Mouse (Mus musculus) heart, embryonic 10.5 days (tissue): ENCODE results near the gene Myo1a. TPM values are rescaled to one million over a fixed set of nuclear protein-coding genes. Genes with fewer than 3 reads are reported as not detected.

ENCODE experiments used
- DNase-seq: peaks from one replicate; pipeline ENCODE4 v3.0.0-alpha.2; 2017; ENCODE audit warnings: low spot score
- H3K27ac ChIP-seq: fragments of 300-500 bp; sonication (generic); 2 replicates; pipeline ENCODE4 v1.5.1; 2016; ENCODE audit warnings: mild to moderate bottlenecking
- H3K27me3 ChIP-seq: fragments of 300-500 bp; sonication (generic); 2 replicates; pipeline ENCODE4 v1.6.1; 2016; ENCODE audit warnings: mild to moderate bottlenecking; ENCODE audit not compliant: poor library complexity, insufficient read depth, severe bottlenecking
- H3K36me3 ChIP-seq: fragments of 300-500 bp; sonication (generic); 2 replicates; pipeline ENCODE4 v1.6.1; 2016; ENCODE audit warnings: mild to moderate bottlenecking, moderate library complexity
- H3K4me1 ChIP-seq: fragments of 300-500 bp; sonication (generic); 2 replicates; pipeline ENCODE4 v1.6.1; 2016; ENCODE audit warnings: mild to moderate bottlenecking
- H3K4me3 ChIP-seq: fragments of 300-500 bp; sonication (generic); 2 replicates; pipeline ENCODE4 v1.5.1; 2016; ENCODE audit warnings: mild to moderate bottlenecking, moderate library complexity
- H3K9me3 ChIP-seq: fragments of 300-500 bp; sonication (generic); 2 replicates; pipeline ENCODE4 v1.6.1; 2016; ENCODE audit warnings: mild to moderate bottlenecking, moderate library complexity
- WGBS: fragments of 180-500 bp; shearing (Covaris S2); methylation state at CpG from one replicate; pipeline ENCODE4 v1.1.7; 2016; 5-methylcytosine and 5-hydroxymethylcytosine counted together
- polyA plus RNA-seq: library from polyadenylated mRNA; unstranded; fragments of >200 nt; fragmentation: Nextera tagmentation; extraction: Ambion mirVana; gene quantifications from 2 replicates; pipeline ENCODE4 v1.2.1, GENCODE M21; 2016

Myo1a gene
- polyA plus RNA-seq, 1 experiment from 2014 or later = 0.45 TPM

GRCm38 (mm10) chr10:127721671-127722418 is 16.9 kb downstream of the Myo1a start:
- Histone ChIP-seq H3K9me3 (no peaks in the 10 kb centered on the region), H3K4me1 (peaks cover 59% of the 10 kb centered on the region), H3K27ac (peak overlapping the region; percentile 52), H3K27me3 (peaks cover 69% of the 10 kb centered on the region), H3K36me3 (no peaks in the 10 kb centered on the region), H3K4me3 (peak overlapping the region; percentile 41)
- no peak for DNase-seq
- 12% methylated on average over 20 of the region's 20 CpGs for WGBS

GRCm38 (mm10) chr10:127724178-127724577 is 19.2 kb downstream of the Myo1a start, which contains the start of gene Tac2:
Gene Tac2, plus strand, starts transcription at chr10:127724478.
- Histone ChIP-seq H3K4me3 (no peak within 1 kb of the TSS), H3K27ac (no peak within 1 kb of the TSS), H3K9me3 (no peaks in the 10 kb centered on the region), H3K27me3 (peaks cover 74% of the 10 kb centered on the region), H3K36me3 (no peaks in the 10 kb centered on the region), H3K4me1 (peaks cover 47% of the 10 kb centered on the region)
- DNase-seq = no peak
- 72% methylated on average over 3 of the region's 3 CpGs for WGBS

GRCm38 (mm10) chr10:127725136-127725535 is 20.2 kb downstream of the Myo1a start:
- Histone ChIP-seq H3K4me1 (peaks cover 41% of the 10 kb centered on the region), H3K4me3 (no peak overlapping the region), H3K36me3 (no peaks in the 10 kb centered on the region), H3K27me3 (peaks cover 64% of the 10 kb centered on the region), H3K9me3 (no peaks in the 10 kb centered on the region), H3K27ac (no peak overlapping the region)
- WGBS = 57% methylated on average over 4 of the region's 4 CpGs
- no peak for DNase-seq

GRCm38 (mm10) chr10:127728437-127728836 is 23.5 kb downstream of the Myo1a start:
- 79% methylated on average over 8 of the region's 8 CpGs for WGBS
- Histone ChIP-seq H3K27ac (no peak overlapping the region), H3K9me3 (no peaks in the 10 kb centered on the region), H3K27me3 (peaks cover 32% of the 10 kb centered on the region), H3K36me3 (no peaks in the 10 kb centered on the region), H3K4me1 (peaks cover 14% of the 10 kb centered on the region; the same call in 1 of the 2 replicates), H3K4me3 (no peak overlapping the region)
- no peak for DNase-seq

GRCm38 (mm10) chr10:127730285-127730932 is 25.4 kb downstream of the Myo1a start:
- no peak for DNase-seq
- Histone ChIP-seq H3K27me3 (peaks cover 24% of the 10 kb centered on the region), H3K36me3 (no peaks in the 10 kb centered on the region), H3K27ac (no peak overlapping the region), H3K4me1 (peaks cover 8% of the 10 kb centered on the region), H3K9me3 (no peaks in the 10 kb centered on the region), H3K4me3 (no peak overlapping the region)
- 67% methylated on average over 11 of the region's 11 CpGs for WGBS

- H3K4me1 ChIP-seq = peaks cover 8% of the 10 kb centered on the region
- no peaks in the 10 kb centered on the region for H3K36me3 ChIP-seq
- H3K27ac ChIP-seq = no peak overlapping the region
- WGBS = 63% methylated on average over 9 of the region's 9 CpGs
- no peaks in the 10 kb centered on the region for H3K9me3 ChIP-seq
- peaks cover 20% of the 10 kb centered on the region for H3K27me3 ChIP-seq
- no peak for DNase-seq
- H3K4me3 ChIP-seq = no peak overlapping the region
Measured at GRCm38 (mm10) chr10:127730933-127731310, 26.0 kb downstream of the Myo1a start.

GRCm38 (mm10) chr10:127731397-127731796 is 26.4 kb downstream of the Myo1a start:
- DNase-seq = no peak
- H3K4me3 ChIP-seq = no peak overlapping the region
- H3K36me3 ChIP-seq = no peaks in the 10 kb centered on the region
- WGBS = 39% methylated on average over 5 of the region's 5 CpGs
- peaks cover 18% of the 10 kb centered on the region for H3K27me3 ChIP-seq
- no peak overlapping the region for H3K27ac ChIP-seq
- H3K9me3 ChIP-seq = no peaks in the 10 kb centered on the region
- H3K4me1 ChIP-seq = peaks cover 8% of the 10 kb centered on the region

GRCm38 (mm10) chr10:127734434-127734833 is 29.5 kb downstream of the Myo1a start:
- Histone ChIP-seq H3K4me3 (no peak overlapping the region), H3K36me3 (no peaks in the 10 kb centered on the region), H3K27ac (no peak overlapping the region), H3K27me3 (no peaks in the 10 kb centered on the region), H3K9me3 (no peaks in the 10 kb centered on the region), H3K4me1 (peaks cover 14% of the 10 kb centered on the region)
- 37% methylated on average over 5 of the region's 5 CpGs for WGBS
- DNase-seq = no peak

- Histone ChIP-seq H3K9me3 (no peaks in the 10 kb centered on the region), H3K36me3 (peaks cover under 1% of the 10 kb centered on the region; the same call in 1 of the 2 replicates), H3K4me1 (peaks cover 30% of the 10 kb centered on the region), H3K27ac (no peak overlapping the region), H3K27me3 (no peaks in the 10 kb centered on the region), H3K4me3 (no peak overlapping the region)
- 68% methylated on average over 2 of the region's 2 CpGs for WGBS
- DNase-seq = no peak
Measured at GRCm38 (mm10) chr10:127736266-127736665, 31.3 kb downstream of the Myo1a start.

- no peak for DNase-seq
- no peak overlapping the region for H3K4me3 ChIP-seq
- H3K27ac ChIP-seq = no peak overlapping the region
- peaks cover 30% of the 10 kb centered on the region for H3K4me1 ChIP-seq
- no peaks in the 10 kb centered on the region for H3K9me3 ChIP-seq
- 50% methylated on average over 4 of the region's 4 CpGs for WGBS
- peaks cover 7% of the 10 kb centered on the region for H3K36me3 ChIP-seq
- no peaks in the 10 kb centered on the region for H3K27me3 ChIP-seq
Measured at GRCm38 (mm10) chr10:127736916-127737315, 31.9 kb downstream of the Myo1a start.

GRCm38 (mm10) chr10:127737552-127737951 is 32.6 kb downstream of the Myo1a start:
- H3K27ac ChIP-seq = no peak overlapping the region
- H3K4me1 ChIP-seq = peaks cover 30% of the 10 kb centered on the region
- DNase-seq = no peak
- WGBS = 14% methylated on average over 2 of the region's 2 CpGs
- no peaks in the 10 kb centered on the region for H3K27me3 ChIP-seq
- H3K4me3 ChIP-seq = no peak overlapping the region
- H3K36me3 ChIP-seq = peaks cover 13% of the 10 kb centered on the region
- H3K9me3 ChIP-seq = no peaks in the 10 kb centered on the region

- H3K27me3 ChIP-seq = no peaks in the 10 kb centered on the region
- peak overlapping the region; percentile 99; the same call in 1 of the 2 replicates for H3K4me3 ChIP-seq
- WGBS = 39% methylated on average over 13 of the region's 13 CpGs
- H3K27ac ChIP-seq = peak overlapping the region; percentile 70; the same call in 1 of the 2 replicates
- H3K36me3 ChIP-seq = peaks cover 21% of the 10 kb centered on the region
- no peaks in the 10 kb centered on the region for H3K9me3 ChIP-seq
- H3K4me1 ChIP-seq = peaks cover 30% of the 10 kb centered on the region
- no peak for DNase-seq
Measured at GRCm38 (mm10) chr10:127738151-127738882, 33.3 kb downstream of the Myo1a start.
